In genomic region chr4:127235742-127236487, GRCm38 (mm10) we compare ENCODE assay signal across 8 mouse cellular contexts. TPM values are rescaled to one million over a fixed set of nuclear protein-coding genes. Genes with fewer than 3 reads are reported as not detected.
DNase-seq lines count a peak whose midpoint lies in the region; ATAC-seq and TF ChIP-seq lines count a peak whose summit lies in the region.

No protein-coding gene starts in this region.

- WGBS in hindbrain, embryonic 10.5 days = under 1% methylated on average over 67 of the region's 67 CpGs

- H3K27ac ChIP-seq in hindbrain, embryonic 10.5 days = peak overlapping the region; percentile 89

- H3K27me3 ChIP-seq in Patski = peaks cover 5% of the 10 kb centered on the region
- H3K27me3 ChIP-seq in hindbrain, embryonic 10.5 days (ENCODE audit: insufficient read depth, poor library complexity, severe bottlenecking) = peaks cover 56% of the 10 kb centered on the region

- H3K4me1 ChIP-seq in hindbrain, embryonic 10.5 days (replicated peaks) = peaks cover 49% of the 10 kb centered on the region

- CTCF ChIA-PET in Patski (lab: Charles Lee) = interaction anchor here (0.9 to 3.9 kb wide), 5 partner anchors 8 to 134 kb away, joined by 3 to 19 read pairs (median 7); partner anchors contain the start of gene Smim12

- in situ Hi-C loops in Patski (cut with MboI; ENCODE audit: low pct_unique_long_range_greater_than_20kb) = loop anchor here (25.0 kb wide), 1 partner anchor 674 kb away; the partner anchor contains the start of gene Clspn

- TF ChIP-seq CTCF in Patski (IDR thresholded peaks at IDR 0.05) = no peak

- peak; percentile 84 for ATAC-seq in Patski

- peak overlapping the region; percentile 66 for H3K4me3 ChIP-seq in hindbrain, embryonic 10.5 days

- POLR2A ChIA-PET in Patski (lab: Charles Lee) = no interaction called here

- no peak for DNase-seq in Patski (ENCODE audit: low read depth, low spot score)
- DNase-seq in cerebellum, adult 18-20 months = peak; percentile 88 to 90
- peak; percentile 86 for DNase-seq in forelimb bud, embryonic 11.5 days (ENCODE audit: low read depth, low spot score)
- DNase-seq in hindbrain, embryonic 10.5 days (ENCODE audit: low spot score) = peak; percentile 92
- peak; percentile 80 to 85 for DNase-seq in layer of hippocampus, postnatal 14 days (ENCODE audit: low spot score in 2 of 2)
- peak; percentile 83 to 88 for DNase-seq in lung, postnatal 4 days
- DNase-seq in retina, postnatal 1 day = peak; percentile 93
- peak; percentile 72 for DNase-seq in urinary bladder, adult 2 months (ENCODE audit: low spot score)

- no peaks in the 10 kb centered on the region for H3K9me3 ChIP-seq in hindbrain, embryonic 10.5 days

- H3K36me3 ChIP-seq in hindbrain, embryonic 10.5 days = no peaks in the 10 kb centered on the region

RNA-seq across cellular contexts. Expression of gene Smim12, which starts 7.7 kb away (rescaled TPM):
- polyA plus RNA-seq in Patski (2021) = 48.3 TPM
- polyA plus RNA-seq in hindbrain, embryonic 10.5 days (2016; fragmentation: Nextera tagmentation; extraction: Ambion mirVana) = 78.7 and 81.1 TPM in 2 replicates
- total RNA-seq in layer of hippocampus, postnatal 14 days (2021) = 10 to 100 TPM; 43.2 to 45.5 TPM
- 49.8 and 54.0 TPM in 2 replicates for polyA plus RNA-seq in urinary bladder, adult 2 months (2012; rRNA removed)
